In genomic region chr6:54364406-54365136, GRCm38 (mm10) we compare ENCODE assay signal across 17 mouse cellular contexts. TPM values are rescaled to one million over a fixed set of nuclear protein-coding genes. Genes with fewer than 3 reads are reported as not detected.
DNase-seq lines count a peak whose midpoint lies in the region; ATAC-seq and TF ChIP-seq lines count a peak whose summit lies in the region.
"Had no signal": no experiment of that assay in that cellular context is flagged by ENCODE, and none has a peak within 500 bp of the region (broad histone marks: within the 10 kb centered on the region; RNA-seq: fewer than 3 reads in every experiment).

No protein-coding gene starts in this region.

- no peaks in the 10 kb centered on the region for H3K79me2 ChIP-seq in heart, adult 2 months (replicated peaks; ENCODE audit: control insufficient read depth, insufficient read depth, low read length)

- intact Hi-C loops in heart, adult 2 months (cut with DNase I): loop anchor here (5.0 kb wide), 2 partner anchors 92 to 107 kb away; no protein-coding TSS in a partner anchor

- TF ChIP-seq EP300 in heart, adult 2 months (IDR thresholded peaks at IDR 0.05; ENCODE audit: insufficient read depth, low read depth, low read length): no peak

- no peaks in the 10 kb centered on the region for H3K9me3 ChIP-seq in heart, embryonic 13.5 days
- H3K9me3 ChIP-seq: limb, embryonic 13.5 days; neural tube, embryonic 13.5 days had no signal

- no peaks in the 10 kb centered on the region for H3K36me3 ChIP-seq in heart, embryonic 13.5 days
- no peaks in the 10 kb centered on the region for H3K36me3 ChIP-seq in heart, adult 2 months (ENCODE audit: control insufficient read depth, insufficient read depth, low read length)
- H3K36me3 ChIP-seq: limb, embryonic 13.5 days; neural tube, embryonic 13.5 days had no signal

- H3K27me3 ChIP-seq in heart, embryonic 13.5 days (replicated peaks): no peaks in the 10 kb centered on the region
- no peaks in the 10 kb centered on the region for H3K27me3 ChIP-seq in heart, adult 2 months (ENCODE audit: control insufficient read depth, insufficient read depth, low read length)
- H3K27me3 ChIP-seq: neural tube, embryonic 13.5 days had no signal

- no peak overlapping the region for H3K9ac ChIP-seq in heart, embryonic 13.5 days
- no peak overlapping the region for H3K9ac ChIP-seq in heart, adult 2 months (ENCODE audit: low read depth, low read length)
- H3K9ac ChIP-seq: neural tube, embryonic 13.5 days had no signal

- no peak for TF ChIP-seq POLR2A in heart, adult 2 months (IDR thresholded peaks at IDR 0.05; ENCODE audit: insufficient read depth, low read depth, low read length)

- no peak for DNase-seq in heart, adult 2 months
- peak; percentile 36 for DNase-seq in urinary bladder, postnatal 14 days (ENCODE audit: low spot score)
- no peak for DNase-seq in urinary bladder, postnatal 25 days (ENCODE audit: low spot score)
- DNase-seq in retina, embryonic 14.5 days (ENCODE audit: low spot score): peak; percentile 42
- no peak for DNase-seq in cerebellum, adult 18-20 months
- DNase-seq: adrenal gland, adult 8-10 months; cerebellum, adult 2 months; gastrocnemius, postnatal 25 days; lung, postnatal 4 days; thymus, postnatal 25 days had no signal

- peak overlapping the region; percentile 65 for H3K27ac ChIP-seq in heart, embryonic 13.5 days (replicated peaks)
- H3K27ac ChIP-seq in heart, adult 2 months: no peak overlapping the region
- H3K27ac ChIP-seq: kidney, postnatal 0 days; layer of hippocampus, adult 2 months; limb, embryonic 13.5 days; neural tube, embryonic 13.5 days had no signal

- WGBS in heart, embryonic 13.5 days: 79% methylated on average over 12 of the region's 12 CpGs
- WGBS in heart, adult 2 months: 75% methylated on average over 12 of the region's 12 CpGs

- no peak for TF ChIP-seq CTCF in heart, adult 2 months (IDR thresholded peaks at IDR 0.05)

- peaks cover 12% of the 10 kb centered on the region for H3K4me1 ChIP-seq in heart, embryonic 13.5 days
- peaks cover 2% of the 10 kb centered on the region; the same call in 1 of the 2 replicates for H3K4me1 ChIP-seq in heart, adult 2 months (ENCODE audit: control insufficient read depth, insufficient read depth, low read length)
- H3K4me1 ChIP-seq: neural tube, embryonic 13.5 days had no signal

- H3K4me3 ChIP-seq in heart, embryonic 13.5 days: no peak overlapping the region
- no peak overlapping the region for H3K4me3 ChIP-seq in heart, adult 2 months
- H3K4me3 ChIP-seq: layer of hippocampus, adult 2 months; limb, embryonic 13.5 days; neural tube, embryonic 13.5 days had no signal

- H3K4me2 ChIP-seq in heart, embryonic 13.5 days: no peak overlapping the region
- H3K4me2 ChIP-seq: limb, embryonic 13.5 days; neural tube, embryonic 13.5 days had no signal

- no peak for ATAC-seq in heart, embryonic 13.5 days (ENCODE audit: extremely low read depth, insufficient number of reproducible peaks, low FRiP score, low TSS enrichment)
- ATAC-seq in erythroblast, adult 5-6 weeks (replicated peaks; ENCODE audit: low FRiP score, poor library complexity, severe bottlenecking): no peak
- ATAC-seq: inflammation-experienced regulatory T-cells, adult 6 months had no signal

RNA-seq across cellular contexts. Expression of gene Prr15, which starts 38.9 kb away (rescaled TPM):
- polyA plus RNA-seq in heart, embryonic 13.5 days (2015; fragmentation: Nextera tagmentation; extraction: Ambion mirVana): 14.4 and 17.7 TPM in 2 replicates
- 1 to 10 TPM; 1.7 to 2.6 TPM for total RNA-seq in heart, adult 2 months (2021)
- 1.1 and 1.2 TPM in 2 replicates for polyA plus RNA-seq in heart, adult 2 months (2012; rRNA removed)
- total RNA-seq in erythroblast, adult 5-6 weeks (2015; ENCODE audit: low replicate concordance): not detected in 2 replicates
- not detected in 2 replicates for total RNA-seq in erythroblast, adult 5-6 weeks (2017; ENCODE audit: low replicate concordance)

Comparison
In these comparisons a context has a peak if more than half of its experiments do, and no peak if none do; other contexts are left out.
1. DNase-seq: peak in urinary bladder, postnatal 14 days (single experiment) and retina, embryonic 14.5 days (single experiment); none in heart, adult 2 months (0 of 2), urinary bladder, postnatal 25 days (single experiment) and cerebellum, adult 18-20 months (0 of 2).